Mouse (Mus musculus) liver, embryonic 16.5 days (tissue): ENCODE measurements at regions not wholly inside any gene's neighbourhood (a gene's known extent, or its start where the extent isn't known, plus 50 kb on each side); places are given as distances from the start of the nearest gene placed in this dataset.

ENCODE experiments used
- ATAC-seq: fragments of 200-750 bp; cut with Nextera tagmentation; 2 replicates; pipeline ENCODE4 v1.8.0; 2017; ENCODE audit warnings: low read depth, mild to moderate bottlenecking, moderate number of reproducible peaks, moderate library complexity
- H3K27ac ChIP-seq: fragments of 300-500 bp; sonication (generic); 2 replicates; pipeline ENCODE4 v1.5.1; 2014; ENCODE audit warnings: mild to moderate bottlenecking, low read length
- H3K27me3 ChIP-seq: fragments of 300-500 bp; sonication (generic); 2 replicates; pipeline ENCODE4 v1.6.1; 2014; ENCODE audit warnings: low read depth, low read length, mixed read lengths; ENCODE audit not compliant: control insufficient read depth, insufficient read depth
- H3K36me3 ChIP-seq: fragments of 300-500 bp; sonication (generic); 2 replicates; pipeline ENCODE4 v1.6.1; 2014; ENCODE audit warnings: mild to moderate bottlenecking; ENCODE audit not compliant: control insufficient read depth, insufficient read depth
- H3K4me1 ChIP-seq: fragments of 300-500 bp; sonication (generic); 2 replicates; pipeline ENCODE4 v1.6.1; 2014; ENCODE audit warnings: low read depth, low read length, mixed read lengths; ENCODE audit not compliant: control insufficient read depth
- H3K4me2 ChIP-seq: fragments of 300-500 bp; sonication (generic); 2 replicates; pipeline ENCODE4 v1.6.1; 2014; ENCODE audit warnings: low read depth, low read length, mixed read lengths
- H3K4me3 ChIP-seq: fragments of 300-500 bp; sonication (generic); 2 replicates; pipeline ENCODE4 v1.5.1; 2014; ENCODE audit warnings: low read depth, mild to moderate bottlenecking, low read length
- H3K9ac ChIP-seq: fragments of 300-500 bp; sonication (generic); 2 replicates; pipeline ENCODE4 v1.6.1; 2014; ENCODE audit warnings: low read depth, low read length
- H3K9me3 ChIP-seq: fragments of 300-500 bp; sonication (generic); replicated peaks from 2 replicates; pipeline ENCODE4 v1.6.1; 2016; ENCODE audit warnings: low read length; ENCODE audit not compliant: control insufficient read depth
- WGBS: fragments of 180-500 bp; shearing (Covaris S2); extraction: QIAGEN DNeasy Blood & Tissue Kit; methylation state at CpG from one replicate; pipeline ENCODE4 v1.1.7; 2014; ENCODE audit not compliant: insufficient replicate concordance; 5-methylcytosine and 5-hydroxymethylcytosine counted together

DNA sequence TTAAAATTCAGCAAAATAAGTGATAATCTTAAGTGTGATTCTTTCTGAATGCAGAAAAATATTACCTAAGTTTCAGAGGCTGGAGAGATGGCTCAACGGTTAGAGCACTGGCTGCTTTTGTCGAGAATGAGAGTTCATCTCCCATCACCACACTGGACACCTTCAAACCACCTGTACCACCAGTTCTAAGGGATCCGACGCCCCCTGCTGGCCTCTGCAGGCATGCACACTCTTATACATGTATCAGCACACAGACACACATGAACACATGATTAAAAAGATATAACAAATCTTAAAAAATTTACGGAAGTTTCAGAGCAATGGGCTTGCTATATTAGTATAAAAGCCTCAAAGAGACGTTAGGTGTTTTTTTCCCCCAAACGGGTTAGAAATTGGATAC lies 80.9 kb upstream of the Ubash3b start:
- H3K36me3 ChIP-seq, result no peaks in the 10 kb centered on the region
- ATAC-seq, result no peak
- no peaks in the 10 kb centered on the region for H3K9me3 ChIP-seq
- no peak overlapping the region for H3K4me3 ChIP-seq
- no peaks in the 10 kb centered on the region for H3K27me3 ChIP-seq
- no peak overlapping the region for H3K27ac ChIP-seq
- H3K4me2 ChIP-seq, result no peak overlapping the region
- no peaks in the 10 kb centered on the region for H3K4me1 ChIP-seq
- 58% methylated on average over 7 of the region's 7 CpGs for WGBS
- H3K9ac ChIP-seq, result no peak overlapping the region

DNA sequence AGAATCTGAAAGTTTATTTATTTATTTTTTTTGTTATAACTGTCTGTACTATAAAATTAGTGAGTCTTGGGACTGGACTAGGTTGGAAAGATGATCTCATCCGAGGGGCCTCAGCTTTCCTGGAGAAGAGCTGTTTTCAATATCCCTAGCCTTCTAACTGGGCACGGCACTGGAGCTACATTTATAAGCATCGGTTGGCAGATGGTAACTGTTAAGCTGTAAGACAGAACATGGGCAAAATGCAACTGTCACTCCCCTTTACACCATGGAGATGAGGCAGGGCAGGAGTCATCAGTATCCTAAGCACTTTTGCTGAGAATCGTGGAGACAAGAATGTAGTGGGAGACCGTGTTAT lies 77.6 kb upstream of the Ubash3b start:
- Histone ChIP-seq H3K36me3 (no peaks in the 10 kb centered on the region), H3K27me3 (no peaks in the 10 kb centered on the region), H3K27ac (no peak overlapping the region), H3K9ac (no peak overlapping the region), H3K4me2 (no peak overlapping the region), H3K4me3 (no peak overlapping the region), H3K4me1 (no peaks in the 10 kb centered on the region), H3K9me3 (no peaks in the 10 kb centered on the region)
- no peak for ATAC-seq
- WGBS, result 67% methylated on average over 5 of the region's 5 CpGs

DNA sequence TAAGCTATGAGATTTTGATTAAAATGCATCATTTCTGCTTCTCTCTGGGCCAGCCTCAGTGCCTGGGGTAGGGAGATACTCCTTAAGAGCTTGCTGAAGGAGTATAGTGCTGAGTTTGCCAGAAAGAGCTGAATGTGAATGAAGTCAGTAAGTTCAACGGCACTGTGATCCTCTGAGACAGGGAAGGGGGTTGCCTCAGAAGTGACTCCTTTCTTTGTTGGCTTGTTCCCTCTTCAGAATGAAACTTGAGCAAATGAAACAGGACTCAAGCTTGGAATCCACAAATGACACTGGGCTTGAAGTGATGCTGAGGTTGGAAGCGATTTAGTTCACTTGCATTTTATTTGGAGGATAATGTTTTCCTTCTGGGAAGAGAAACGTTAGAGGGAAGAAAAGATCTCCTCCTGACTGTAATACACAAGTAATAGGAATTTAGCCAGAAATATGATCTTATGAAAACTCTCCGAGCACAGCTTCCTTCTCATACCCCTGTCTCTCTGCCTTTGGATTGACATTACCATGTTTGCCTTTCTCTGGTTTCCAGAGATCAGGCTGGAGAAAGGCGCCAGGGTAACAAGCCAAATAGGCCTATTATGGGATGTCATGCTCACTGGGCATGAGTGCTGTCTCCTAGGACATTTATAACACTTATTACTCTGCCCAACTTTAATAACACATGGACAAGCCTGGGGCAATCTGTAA lies 77.0 kb upstream of the Ubash3b start:
- H3K27me3 ChIP-seq, result no peaks in the 10 kb centered on the region
- no peak for ATAC-seq
- no peaks in the 10 kb centered on the region for H3K9me3 ChIP-seq
- no peak overlapping the region for H3K4me2 ChIP-seq
- no peak overlapping the region for H3K27ac ChIP-seq
- 48% methylated on average over 5 of the region's 5 CpGs for WGBS
- no peaks in the 10 kb centered on the region for H3K4me1 ChIP-seq
- no peak overlapping the region for H3K9ac ChIP-seq
- H3K36me3 ChIP-seq, result no peaks in the 10 kb centered on the region
- H3K4me3 ChIP-seq, result no peak overlapping the region

DNA sequence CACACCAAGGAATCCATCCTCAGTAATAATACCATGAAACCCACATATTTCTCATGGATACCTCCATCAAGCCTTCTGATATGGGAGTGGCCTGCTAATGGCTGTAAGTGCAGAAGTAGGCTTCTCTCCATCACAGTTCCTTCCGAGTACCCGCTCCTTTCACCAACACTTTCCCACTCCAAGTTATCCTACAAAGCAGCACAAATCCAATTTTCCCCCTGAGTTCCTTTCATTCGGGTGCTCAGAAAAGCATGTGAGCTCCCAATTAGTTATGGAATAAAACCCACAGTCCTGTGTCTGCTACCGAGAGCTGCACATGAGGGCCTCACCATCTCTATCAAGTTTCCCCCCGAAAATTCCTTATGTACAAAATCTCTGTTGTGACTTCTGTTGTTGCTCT lies 75.8 kb upstream of the Ubash3b start:
- Histone ChIP-seq H3K9ac (no peak overlapping the region), H3K36me3 (no peaks in the 10 kb centered on the region), H3K27me3 (no peaks in the 10 kb centered on the region), H3K4me2 (no peak overlapping the region), H3K9me3 (no peaks in the 10 kb centered on the region), H3K27ac (no peak overlapping the region), H3K4me3 (no peak overlapping the region), H3K4me1 (no peaks in the 10 kb centered on the region)
- no peak for ATAC-seq
- WGBS, result 66% methylated on average over 5 of the region's 5 CpGs

DNA sequence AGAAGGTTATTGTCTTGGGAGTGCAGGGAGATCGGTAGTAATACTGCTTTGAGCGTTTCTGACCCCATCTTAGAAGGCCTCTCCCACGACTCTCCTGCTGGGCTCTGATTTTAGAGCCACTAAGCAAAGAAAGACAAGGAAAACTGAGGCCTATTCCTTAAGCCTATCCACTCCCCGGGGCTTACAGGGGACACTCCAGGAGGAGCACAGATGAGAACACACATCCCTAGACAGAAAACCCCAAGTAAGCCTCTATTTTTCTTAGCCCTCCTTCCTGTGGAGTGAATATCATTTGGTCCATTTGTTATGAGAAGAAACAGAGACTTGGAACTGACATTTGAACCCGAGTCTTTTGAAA lies 67.7 kb upstream of the Ubash3b start:
- Histone ChIP-seq H3K27me3 (no peaks in the 10 kb centered on the region; the same call in 1 of the 2 replicates), H3K36me3 (no peaks in the 10 kb centered on the region), H3K9ac (peak overlapping the region; percentile 51; the same call in 1 of the 2 replicates), H3K4me2 (peak overlapping the region; percentile 70), H3K4me3 (peak overlapping the region; percentile 56), H3K27ac (no peak overlapping the region), H3K9me3 (no peaks in the 10 kb centered on the region), H3K4me1 (peaks cover 3% of the 10 kb centered on the region; the same call in 1 of the 2 replicates)
- WGBS, result 14% methylated on average over 5 of the region's 5 CpGs
- ATAC-seq, result no peak

DNA sequence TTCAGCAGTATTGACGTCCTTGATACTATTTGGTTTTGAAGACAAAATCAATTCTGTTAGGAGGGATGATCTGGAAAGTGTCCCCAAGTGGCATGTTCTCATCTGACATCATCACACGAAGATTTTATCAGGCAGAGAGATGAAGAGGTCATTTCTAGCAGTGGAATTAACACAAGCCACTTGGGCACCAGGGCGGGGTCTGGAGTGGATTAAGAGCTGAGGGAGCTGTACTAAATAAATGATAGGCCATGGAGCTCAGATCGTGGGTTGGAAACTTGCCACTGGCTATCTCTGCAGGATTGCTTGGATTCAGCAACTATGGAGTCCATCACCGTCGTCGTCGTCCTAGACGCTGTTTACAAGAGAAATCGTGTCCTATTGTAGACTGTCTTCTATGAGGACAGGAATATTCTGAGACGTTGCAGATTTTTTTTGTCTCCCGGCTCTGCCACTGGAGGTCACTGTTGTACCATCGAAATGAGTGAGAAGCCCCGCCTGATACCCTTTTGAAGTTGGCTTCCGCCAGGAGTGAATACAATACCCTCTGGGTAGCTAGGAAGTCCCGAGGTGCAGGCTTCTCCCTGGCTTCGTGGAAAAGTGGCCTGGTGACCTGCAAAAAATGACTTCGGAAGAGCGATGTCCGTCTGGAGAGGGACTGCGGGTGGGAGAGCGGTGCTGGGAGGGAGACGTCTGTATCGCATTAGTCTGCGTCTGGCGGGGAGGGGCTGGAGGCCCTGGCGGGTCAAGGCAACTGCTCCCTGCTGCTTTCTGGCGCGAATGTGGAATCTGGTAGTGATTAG lies 67.1 kb upstream of the Ubash3b start:
- Histone ChIP-seq H3K9me3 (no peaks in the 10 kb centered on the region), H3K9ac (peak overlapping the region; percentile 51), H3K4me1 (peaks cover 3% of the 10 kb centered on the region; the same call in 1 of the 2 replicates), H3K27me3 (no peaks in the 10 kb centered on the region; the same call in 1 of the 2 replicates), H3K4me2 (peak overlapping the region; percentile 70), H3K36me3 (no peaks in the 10 kb centered on the region), H3K4me3 (peak overlapping the region; percentile 56), H3K27ac (no peak overlapping the region)
- ATAC-seq, result peak; percentile 39
- WGBS, result 4% methylated on average over 29 of the region's 29 CpGs

DNA sequence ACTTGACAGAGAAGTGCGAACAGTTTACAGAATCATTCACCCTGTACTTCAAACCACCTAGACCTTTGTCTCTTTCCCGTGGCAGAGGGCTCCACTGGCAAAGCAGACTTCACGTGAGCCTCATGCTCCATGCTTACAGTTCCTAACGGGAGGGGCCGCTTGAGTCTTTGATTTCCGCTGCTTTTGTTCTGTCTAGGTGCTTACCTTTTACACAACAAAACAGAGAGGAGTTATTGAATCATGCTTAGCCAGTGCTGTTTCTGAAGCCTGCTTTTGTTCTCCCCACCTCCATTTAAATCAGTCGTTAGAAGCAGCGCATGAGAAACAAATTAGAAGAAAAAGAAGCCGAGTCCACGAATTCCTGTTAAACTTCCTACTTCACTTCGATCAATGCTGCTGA lies 61.9 kb upstream of the Ubash3b start:
- 62% methylated on average over 11 of the region's 11 CpGs for WGBS
- H3K4me2 ChIP-seq, result no peak overlapping the region
- ATAC-seq, result no peak

DNA sequence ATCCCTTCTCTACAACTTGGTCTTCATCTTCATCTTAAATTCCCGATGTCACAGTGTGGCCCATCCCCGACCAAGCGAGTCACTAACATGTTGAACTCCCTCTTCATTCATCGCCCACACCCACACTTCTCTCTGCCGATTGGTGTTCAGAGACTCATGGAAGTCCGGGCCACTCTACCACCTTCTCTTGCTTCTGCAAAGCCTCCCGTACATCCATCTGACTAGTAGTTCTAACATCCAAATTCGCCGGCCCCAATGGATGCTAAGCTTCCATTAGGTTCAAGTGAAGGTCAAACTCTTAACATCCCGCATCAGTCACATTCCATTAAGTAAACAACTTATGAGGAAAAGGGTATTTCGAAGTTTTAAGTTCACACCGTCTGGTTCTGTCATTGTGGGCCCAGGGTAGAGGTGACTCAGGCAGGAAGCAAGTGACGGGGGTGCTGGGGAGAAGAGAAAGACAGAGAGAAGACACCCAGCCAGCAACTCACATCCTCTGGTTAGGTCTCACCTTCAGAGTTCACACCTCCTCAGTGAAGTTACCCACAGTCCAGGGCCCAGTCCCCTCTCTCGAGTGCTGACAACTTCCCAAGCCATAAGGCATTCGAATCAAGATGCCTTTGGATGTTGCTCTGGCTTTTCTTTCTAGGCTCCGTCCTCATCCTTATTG lies 61.0 kb upstream of the Ubash3b start:
- H3K27ac ChIP-seq, result no peak overlapping the region
- H3K4me1 ChIP-seq, result no peaks in the 10 kb centered on the region
- 63% methylated on average over 16 of the region's 16 CpGs for WGBS
- no peaks in the 10 kb centered on the region for H3K9me3 ChIP-seq
- no peaks in the 10 kb centered on the region; the same call in 1 of the 2 replicates for H3K27me3 ChIP-seq
- no peak for ATAC-seq
- H3K4me3 ChIP-seq, result no peak overlapping the region
- H3K36me3 ChIP-seq, result no peaks in the 10 kb centered on the region
- no peak overlapping the region for H3K9ac ChIP-seq
- no peak overlapping the region for H3K4me2 ChIP-seq

More for the DNA sequence above, 61.9 kb upstream of the Ubash3b start:
- Histone ChIP-seq H3K9ac (no peak overlapping the region), H3K9me3 (no peaks in the 10 kb centered on the region), H3K27ac (no peak overlapping the region), H3K36me3 (no peaks in the 10 kb centered on the region), H3K4me3 (no peak overlapping the region), H3K4me1 (no peaks in the 10 kb centered on the region), H3K27me3 (no peaks in the 10 kb centered on the region; the same call in 1 of the 2 replicates)
